Mouse (Mus musculus) cerebellum, adult (tissue): ENCODE data around the gene Bcor.

Experiments used
- ATAC-seq: cut with Nextera tagmentation; 2 replicates; pipeline ENCODE4 v1.9.2; 2017; ENCODE audit warnings: mild to moderate bottlenecking, moderate library complexity, mixed read lengths; ENCODE audit not compliant: insufficient number of reproducible peaks, low FRiP score, low TSS enrichment

Gene Bcor

DNA sequence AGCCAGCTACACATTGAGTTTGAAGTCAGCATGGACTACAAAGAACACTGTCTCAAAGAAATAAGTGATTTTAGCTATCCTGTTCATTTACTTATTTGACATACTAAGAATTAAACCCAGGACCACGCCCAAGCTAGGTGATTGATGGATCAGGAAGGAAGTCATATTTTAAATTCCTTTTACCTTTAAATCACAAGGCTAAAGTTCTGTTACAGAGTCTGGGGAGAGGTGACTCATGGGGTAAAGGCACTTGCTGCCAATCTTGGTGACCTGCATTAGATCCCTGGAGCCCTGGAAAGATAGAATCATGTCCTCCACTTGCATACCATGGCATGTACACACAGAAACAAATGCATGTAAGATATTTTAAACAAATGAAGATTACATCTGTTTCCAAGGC is 149.5 kb downstream of the Bcor start:
- ATAC-seq, result no peak

DNA sequence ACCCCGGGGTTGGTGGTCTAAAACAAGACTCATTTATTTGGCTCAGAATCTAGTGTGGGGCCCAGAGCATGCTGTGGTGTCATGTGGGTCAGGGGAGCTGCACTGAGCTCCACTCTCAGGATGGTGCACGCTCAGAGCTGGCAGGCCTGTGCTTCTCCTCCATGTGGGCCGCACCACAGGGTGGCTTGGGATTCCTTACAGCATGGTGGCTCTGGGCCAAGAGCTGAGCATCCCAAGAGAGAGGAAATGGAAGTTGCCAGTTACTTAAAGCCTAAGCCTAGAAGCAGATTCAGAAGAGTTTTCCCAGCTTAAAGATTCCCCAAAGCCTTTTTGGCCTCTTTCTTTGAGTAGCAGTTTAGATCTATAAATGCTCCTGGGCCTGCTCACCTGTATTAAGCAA is 151.1 kb downstream of the Bcor start:
- ATAC-seq, result no peak

DNA sequence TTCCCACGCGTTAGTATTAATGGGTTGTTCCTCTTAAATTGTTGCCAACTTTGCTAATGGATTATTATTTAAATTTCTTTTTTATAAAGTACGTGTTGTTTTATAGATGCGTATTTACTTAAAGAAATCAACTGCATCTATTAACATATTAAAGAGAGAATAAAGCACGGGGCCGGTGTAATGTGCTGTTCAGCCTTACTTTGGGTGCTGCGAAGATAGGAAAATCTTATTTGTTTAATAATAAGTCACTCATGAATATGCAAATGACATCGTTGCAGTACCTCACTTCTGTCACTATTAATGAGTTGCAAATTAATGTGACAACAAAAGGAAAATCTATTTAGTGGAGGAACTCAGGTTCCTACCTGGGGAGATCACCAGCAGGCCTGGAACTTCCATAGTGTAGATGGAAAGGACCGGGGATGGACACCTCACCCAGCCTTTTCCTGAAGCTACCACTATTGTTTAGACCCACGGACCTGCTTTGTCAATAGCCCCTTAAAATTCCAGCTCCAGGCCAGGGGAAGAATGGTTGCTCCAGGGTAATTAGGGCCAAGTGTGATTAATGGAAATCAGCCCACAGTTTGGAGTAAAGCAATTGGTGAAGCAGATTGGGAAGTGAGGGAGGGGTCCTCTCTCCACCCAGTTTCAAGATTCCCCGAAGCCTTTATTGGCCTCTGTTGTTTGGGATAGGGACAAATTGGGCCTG is 152.2 kb downstream of the Bcor start:
- ATAC-seq, result no peak

DNA sequence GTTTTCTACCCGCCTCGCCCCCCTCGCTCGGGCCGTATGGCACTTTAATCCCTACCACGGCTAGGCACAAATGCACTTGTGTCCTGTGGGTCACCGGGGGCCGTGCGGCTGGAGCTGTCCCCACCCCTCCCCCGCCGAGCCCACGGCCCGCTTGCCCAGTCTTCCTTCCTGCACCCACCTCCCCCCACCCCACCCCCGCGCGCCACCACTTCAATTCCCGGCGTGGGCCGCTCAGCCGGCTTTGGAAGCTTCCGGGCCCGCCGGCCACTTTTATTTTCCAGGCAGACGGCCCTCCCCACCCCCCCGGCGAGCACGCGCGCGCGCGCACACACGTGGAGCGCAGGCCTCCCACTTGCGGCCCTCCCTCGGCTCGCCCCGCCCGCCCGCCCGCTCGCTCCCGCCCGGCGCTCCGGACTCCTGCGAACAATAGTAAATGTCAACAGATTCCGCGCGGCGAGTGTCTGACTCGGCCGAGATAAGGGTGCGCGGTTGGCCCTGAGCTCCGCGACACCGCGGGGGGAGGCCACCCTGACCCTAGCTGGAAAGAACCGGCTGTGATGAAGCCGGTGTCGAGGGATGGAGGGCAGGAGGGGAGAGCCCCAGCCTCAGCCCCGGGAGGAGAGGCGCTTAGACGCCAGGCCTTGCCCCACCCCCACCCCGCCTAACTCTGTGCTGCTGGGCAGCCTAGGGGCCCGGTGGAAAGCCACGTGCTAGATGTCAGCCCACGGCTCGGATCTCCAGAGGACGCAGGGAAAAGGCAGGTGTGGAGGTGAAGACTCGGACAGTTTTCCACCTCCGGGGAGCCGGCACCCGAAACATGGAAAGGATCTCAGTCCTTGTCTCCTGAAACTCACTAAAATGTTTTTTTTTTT is 153.0 kb downstream of the Bcor start:
- ATAC-seq, result peak; percentile 45

- 0 out of 2 replicates have a peak, but pooled peaks have one; percentile 53 for ATAC-seq
These were observed 153.9 kb downstream of the Bcor start for GRCm38 (mm10) chrX:12006031-12006881.

- no peak for ATAC-seq
These were observed 154.7 kb downstream of the Bcor start for GRCm38 (mm10) chrX:12005181-12006030.

- ATAC-seq, result no peak
These were observed 155.7 kb downstream of the Bcor start for GRCm38 (mm10) chrX:12004416-12004815.

- ATAC-seq, result no peak
These were observed 156.2 kb downstream of the Bcor start for GRCm38 (mm10) chrX:12003947-12004346.

DNA sequence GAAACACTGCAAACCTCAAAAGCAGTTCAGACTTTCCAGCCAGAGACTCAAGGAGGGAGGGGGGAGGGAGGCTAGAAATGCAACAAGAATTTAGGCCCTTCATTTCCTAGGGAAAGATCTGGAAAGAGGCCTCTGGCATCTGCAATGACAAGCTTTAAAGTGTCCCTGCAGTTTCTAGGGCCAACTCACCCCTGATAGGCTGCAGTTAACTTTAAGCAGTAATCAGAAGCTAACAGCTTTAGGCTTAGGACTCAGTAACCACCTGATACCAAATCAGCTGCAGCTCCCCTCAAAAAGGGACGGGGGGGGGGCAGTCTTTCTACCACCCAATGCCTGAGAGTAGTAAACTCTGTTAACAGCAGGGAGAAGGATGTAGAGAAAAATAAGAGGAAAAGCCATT is 156.6 kb downstream of the Bcor start:
- no peak for ATAC-seq

GRCm38 (mm10) chrX:12003106-12003505 is 157.0 kb downstream of the Bcor start:
- ATAC-seq, result no peak

GRCm38 (mm10) chrX:12002596-12002995 is 157.6 kb downstream of the Bcor start:
- ATAC-seq, result no peak

- ATAC-seq, result no peak
These were observed 158.2 kb downstream of the Bcor start for GRCm38 (mm10) chrX:12001969-12002368.

GRCm38 (mm10) chrX:12001336-12001735 is 158.8 kb downstream of the Bcor start:
- ATAC-seq, result no peak

GRCm38 (mm10) chrX:12000620-12001019 is 159.5 kb downstream of the Bcor start:
- ATAC-seq, result no peak

DNA sequence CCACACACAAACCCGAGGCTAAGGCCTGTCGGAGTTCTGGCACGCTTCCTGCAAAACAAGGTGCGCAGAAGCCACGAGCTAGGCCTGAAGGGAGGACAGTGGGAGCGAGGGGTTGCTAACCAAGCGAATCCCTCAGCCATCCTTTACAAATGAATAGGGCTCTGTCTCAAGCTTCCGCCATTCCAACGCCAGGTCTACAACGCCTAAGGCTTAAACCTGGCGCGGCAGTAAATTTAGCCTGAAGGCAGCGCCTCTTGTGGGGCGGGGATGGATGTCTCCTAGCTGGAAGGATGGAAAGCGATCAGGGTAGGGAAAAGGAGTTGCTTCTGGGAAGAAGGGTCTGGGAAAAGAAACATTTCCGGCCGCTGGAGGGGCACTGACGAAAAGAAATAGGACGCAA is 160.2 kb downstream of the Bcor start:
- no peak for ATAC-seq

DNA sequence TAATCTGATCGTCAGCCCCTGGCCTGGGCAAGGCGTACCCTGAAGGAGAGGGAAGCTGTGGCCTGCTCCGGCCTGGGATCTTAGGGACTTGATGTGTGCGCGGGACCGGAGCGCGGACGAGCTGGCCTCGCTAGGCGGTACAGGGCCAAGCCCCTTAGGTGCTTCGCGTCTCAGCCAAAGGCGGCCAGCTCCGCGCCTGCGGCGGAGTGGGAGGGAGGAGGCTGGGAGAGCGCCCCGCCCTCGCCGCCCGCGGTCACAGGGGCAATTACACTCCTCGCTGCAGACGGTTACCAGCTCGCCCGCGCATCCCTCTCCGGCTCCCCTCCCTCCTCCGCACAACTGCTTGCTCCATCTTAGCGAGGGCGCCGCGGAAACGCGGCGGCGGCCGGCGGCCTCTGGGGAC is 161.2 kb downstream of the Bcor start:
- peak; percentile 74 for ATAC-seq

GRCm38 (mm10) chrX:11996891-11997290 is 163.3 kb downstream of the Bcor start:
- no peak for ATAC-seq

DNA sequence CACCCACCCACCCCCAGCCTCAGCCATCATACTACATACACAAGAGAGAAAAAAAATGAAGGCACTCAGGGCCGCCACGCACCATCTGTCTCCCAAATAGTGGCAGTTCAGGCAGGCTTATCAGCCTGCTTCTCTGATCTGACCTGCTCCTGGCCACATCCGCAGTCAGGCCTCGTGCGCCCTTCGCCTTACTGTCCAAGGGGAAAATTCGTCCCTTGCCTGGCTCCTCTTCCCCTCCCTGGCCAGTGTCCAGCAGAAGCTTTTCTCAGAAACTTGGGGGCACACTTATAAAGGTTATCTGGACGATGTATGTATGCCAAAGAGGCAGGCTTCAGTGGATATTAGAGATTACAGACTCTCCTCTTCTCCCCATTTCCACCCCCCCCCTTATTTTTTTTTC is 163.7 kb downstream of the Bcor start:
- no peak for ATAC-seq

- no peak for ATAC-seq
These were observed 166.3 kb downstream of the Bcor start for GRCm38 (mm10) chrX:11993641-11994419.
